Mouse (Mus musculus) liver, embryonic 14.5 days (tissue): ENCODE data around the gene Myo9b.

Source experiments
- CTCF ChIP-seq: IDR thresholded peaks from 2 replicates; pipeline ENCODE4 v1.5.1; 2016; ENCODE audit warnings: antibody characterized with exemption, low read depth, control low read depth
- EP300 ChIP-seq: IDR thresholded peaks from 2 replicates; pipeline ENCODE4 v1.6.1; 2016; ENCODE audit warnings: antibody characterized with exemption, low read depth

DNA sequence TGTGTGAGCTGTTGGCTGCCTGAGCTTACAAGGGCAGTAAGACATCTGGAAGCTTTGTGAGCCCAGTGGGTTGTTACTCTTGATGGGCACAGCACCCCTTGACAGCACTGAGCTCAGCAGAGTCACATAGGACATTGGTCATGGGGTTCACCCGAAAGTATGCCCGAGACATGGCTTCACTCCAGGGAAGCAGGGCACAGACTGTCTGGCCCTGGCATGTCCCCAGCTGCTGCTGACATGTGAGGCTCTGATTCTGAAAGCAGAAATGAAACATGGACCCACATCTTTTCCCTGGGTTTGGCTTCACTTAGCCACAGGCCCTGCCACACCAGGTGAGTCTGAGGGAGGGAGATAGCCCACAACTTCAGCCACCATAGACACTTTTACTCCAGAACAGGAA is 24.3 kb downstream of the Myo9b start:
- no peak for TF ChIP-seq EP300
- TF ChIP-seq CTCF = no peak
